Mouse (Mus musculus): ENCODE measurements around the gene Negr1. TPM values are rescaled to one million over a fixed set of nuclear protein-coding genes. Genes with fewer than 3 reads are reported as not detected.

The Negr1 gene
- polyA plus RNA-seq, 1 experiment from 2014 or later = 2.1 TPM

- Histone ChIP-seq H3K36me3 (replicated peaks) (no peaks in the 10 kb centered on the region), H3K4me3 (no peak overlapping the region), H3K9me3 (no peaks in the 10 kb centered on the region), H3K27me3 (ENCODE audit: poor library complexity, severe bottlenecking) (no peaks in the 10 kb centered on the region), H3K4me1 (peaks cover 7% of the 10 kb centered on the region), H3K27ac (no peak overlapping the region)
- no peak for DNase-seq (ENCODE audit: extremely low spot score, low spot score)
- WGBS = 67% methylated on average over 2 of the region's 2 CpGs
These were observed 558.3 kb downstream of the Negr1 start for GRCm38 (mm10) chr3:157119916-157120315.

GRCm38 (mm10) chr3:157146124-157146855 is 584.7 kb downstream of the Negr1 start:
- no peaks in the 10 kb centered on the region for H3K27me3 ChIP-seq (ENCODE audit: poor library complexity, severe bottlenecking)
- no peaks in the 10 kb centered on the region for H3K9me3 ChIP-seq
- no peaks in the 10 kb centered on the region for H3K36me3 ChIP-seq (replicated peaks)
- H3K4me3 ChIP-seq = no peak overlapping the region
- DNase-seq (ENCODE audit: extremely low spot score, low spot score) = no peak
- no peaks in the 10 kb centered on the region for H3K4me1 ChIP-seq
- WGBS = 88% methylated on average over 14 of the region's 14 CpGs
- H3K27ac ChIP-seq = no peak overlapping the region

- no peaks in the 10 kb centered on the region for H3K27me3 ChIP-seq (ENCODE audit: poor library complexity, severe bottlenecking)
- no peak for DNase-seq (ENCODE audit: extremely low spot score, low spot score)
- H3K36me3 ChIP-seq (replicated peaks) = no peaks in the 10 kb centered on the region
- no peak overlapping the region for H3K27ac ChIP-seq
- no peaks in the 10 kb centered on the region for H3K9me3 ChIP-seq
- 95% methylated on average over 3 of the region's 3 CpGs for WGBS
- no peak overlapping the region for H3K4me3 ChIP-seq
- no peaks in the 10 kb centered on the region for H3K4me1 ChIP-seq
These were observed 593.3 kb downstream of the Negr1 start for GRCm38 (mm10) chr3:157154902-157155301.

GRCm38 (mm10) chr3:157155513-157155912 is 593.9 kb downstream of the Negr1 start:
- Histone ChIP-seq H3K4me3 (no peak overlapping the region), H3K27ac (no peak overlapping the region), H3K36me3 (replicated peaks) (no peaks in the 10 kb centered on the region), H3K9me3 (no peaks in the 10 kb centered on the region), H3K4me1 (no peaks in the 10 kb centered on the region), H3K27me3 (ENCODE audit: poor library complexity, severe bottlenecking) (no peaks in the 10 kb centered on the region)
- no peak for DNase-seq (ENCODE audit: extremely low spot score, low spot score)

- 98% methylated on average over 3 of the region's 3 CpGs for WGBS
- DNase-seq (ENCODE audit: extremely low spot score, low spot score) = no peak
- Histone ChIP-seq H3K27me3 (ENCODE audit: poor library complexity, severe bottlenecking) (no peaks in the 10 kb centered on the region), H3K4me1 (no peaks in the 10 kb centered on the region), H3K4me3 (no peak overlapping the region), H3K9me3 (no peaks in the 10 kb centered on the region), H3K36me3 (replicated peaks) (no peaks in the 10 kb centered on the region), H3K27ac (no peak overlapping the region)
These were observed 603.4 kb downstream of the Negr1 start for GRCm38 (mm10) chr3:157164840-157165595.

- no peak overlapping the region for H3K4me3 ChIP-seq
- no peak overlapping the region for H3K27ac ChIP-seq
- H3K4me1 ChIP-seq = no peaks in the 10 kb centered on the region
- H3K27me3 ChIP-seq (ENCODE audit: poor library complexity, severe bottlenecking) = no peaks in the 10 kb centered on the region
- H3K9me3 ChIP-seq = no peaks in the 10 kb centered on the region
- H3K36me3 ChIP-seq (replicated peaks) = no peaks in the 10 kb centered on the region
- 89% methylated on average over 2 of the region's 2 CpGs for WGBS
- DNase-seq (ENCODE audit: extremely low spot score, low spot score) = no peak
These were observed 620.4 kb downstream of the Negr1 start for GRCm38 (mm10) chr3:157181975-157182374.

- no peaks in the 10 kb centered on the region for H3K27me3 ChIP-seq (ENCODE audit: poor library complexity, severe bottlenecking)
- DNase-seq (ENCODE audit: extremely low spot score, low spot score) = no peak
- H3K9me3 ChIP-seq = no peaks in the 10 kb centered on the region
- 40% methylated on average over 8 of the region's 8 CpGs for WGBS
- no peak overlapping the region for H3K4me3 ChIP-seq
- no peaks in the 10 kb centered on the region for H3K36me3 ChIP-seq (replicated peaks)
- peaks cover 11% of the 10 kb centered on the region for H3K4me1 ChIP-seq
- H3K27ac ChIP-seq = no peak overlapping the region
These were observed 627.5 kb downstream of the Negr1 start for GRCm38 (mm10) chr3:157188939-157189725.

- Histone ChIP-seq H3K36me3 (replicated peaks) (no peaks in the 10 kb centered on the region), H3K27me3 (ENCODE audit: poor library complexity, severe bottlenecking) (no peaks in the 10 kb centered on the region), H3K9me3 (no peaks in the 10 kb centered on the region), H3K27ac (no peak overlapping the region), H3K4me3 (no peak overlapping the region), H3K4me1 (peaks cover 11% of the 10 kb centered on the region)
- 87% methylated on average over 4 of the region's 4 CpGs for WGBS
- DNase-seq (ENCODE audit: extremely low spot score, low spot score) = no peak
These were observed 628.2 kb downstream of the Negr1 start for GRCm38 (mm10) chr3:157189834-157190233.

GRCm38 (mm10) chr3:157190551-157190950 is 629.0 kb downstream of the Negr1 start:
- no peak for DNase-seq (ENCODE audit: extremely low spot score, low spot score)
- no peaks in the 10 kb centered on the region for H3K36me3 ChIP-seq (replicated peaks)
- H3K9me3 ChIP-seq = no peaks in the 10 kb centered on the region
- no peak overlapping the region for H3K27ac ChIP-seq
- WGBS = 73% methylated on average over 3 of the region's 3 CpGs
- no peaks in the 10 kb centered on the region for H3K27me3 ChIP-seq (ENCODE audit: poor library complexity, severe bottlenecking)
- peaks cover 11% of the 10 kb centered on the region for H3K4me1 ChIP-seq
- no peak overlapping the region for H3K4me3 ChIP-seq

- Histone ChIP-seq H3K27ac (no peak overlapping the region), H3K4me1 (peaks cover 11% of the 10 kb centered on the region), H3K27me3 (ENCODE audit: poor library complexity, severe bottlenecking) (no peaks in the 10 kb centered on the region), H3K9me3 (no peaks in the 10 kb centered on the region), H3K36me3 (replicated peaks) (no peaks in the 10 kb centered on the region), H3K4me3 (no peak overlapping the region)
- DNase-seq (ENCODE audit: extremely low spot score, low spot score) = no peak
- 88% methylated on average over 3 of the region's 3 CpGs for WGBS
These were observed 630.4 kb downstream of the Negr1 start for GRCm38 (mm10) chr3:157192021-157192420.

- peaks cover 11% of the 10 kb centered on the region for H3K4me1 ChIP-seq
- H3K27me3 ChIP-seq (ENCODE audit: poor library complexity, severe bottlenecking) = no peaks in the 10 kb centered on the region
- H3K4me3 ChIP-seq = no peak overlapping the region
- WGBS = 94% methylated on average over 3 of the region's 3 CpGs
- H3K36me3 ChIP-seq (replicated peaks) = no peaks in the 10 kb centered on the region
- H3K27ac ChIP-seq = no peak overlapping the region
- no peak for DNase-seq (ENCODE audit: extremely low spot score, low spot score)
- H3K9me3 ChIP-seq = no peaks in the 10 kb centered on the region
These were observed 631.5 kb downstream of the Negr1 start for GRCm38 (mm10) chr3:157193141-157193540.

- WGBS = 83% methylated on average over 4 of the region's 4 CpGs
- DNase-seq (ENCODE audit: extremely low spot score, low spot score) = no peak
These were observed 637.1 kb downstream of the Negr1 start for GRCm38 (mm10) chr3:157198659-157199058.

GRCm38 (mm10) chr3:157201726-157202125 is 640.1 kb downstream of the Negr1 start:
- Histone ChIP-seq H3K36me3 (replicated peaks) (no peaks in the 10 kb centered on the region), H3K9me3 (no peaks in the 10 kb centered on the region), H3K27me3 (ENCODE audit: poor library complexity, severe bottlenecking) (no peaks in the 10 kb centered on the region), H3K27ac (no peak overlapping the region), H3K4me1 (no peaks in the 10 kb centered on the region), H3K4me3 (no peak overlapping the region)
- 91% methylated on average over 2 of the region's 2 CpGs for WGBS
- DNase-seq (ENCODE audit: extremely low spot score, low spot score) = no peak

More at GRCm38 (mm10) chr3:157198659-157199058, 637.1 kb downstream of the Negr1 start:
- H3K36me3 ChIP-seq (replicated peaks) = no peaks in the 10 kb centered on the region
- no peaks in the 10 kb centered on the region for H3K27me3 ChIP-seq (ENCODE audit: poor library complexity, severe bottlenecking)
- no peak overlapping the region for H3K4me3 ChIP-seq
- no peaks in the 10 kb centered on the region for H3K9me3 ChIP-seq
- no peak overlapping the region for H3K27ac ChIP-seq
- no peaks in the 10 kb centered on the region for H3K4me1 ChIP-seq
